Mouse (Mus musculus) CD4-positive, CD25-positive, alpha-beta regulatory T cell, adult 2 months (primary cell): ENCODE results near the gene Tet2.

Source experiments
- DNase-seq: peaks from one replicate; pipeline ENCODE4 v3.0.0-alpha.2; 2012; ENCODE audit warnings: low read depth, low spot score

Tet2 gene

GRCm38 (mm10) chr3:133518116-133518515, 26.8 kb downstream of the Tet2 start:
- DNase-seq: no peak

- no peak for DNase-seq
Observed at GRCm38 (mm10) chr3:133517406-133517805, 27.5 kb downstream of the Tet2 start.

GRCm38 (mm10) chr3:133516137-133516536, 28.8 kb downstream of the Tet2 start:
- no peak for DNase-seq

- DNase-seq: peak; percentile 40
Observed at GRCm38 (mm10) chr3:133515204-133515969, 29.6 kb downstream of the Tet2 start.

GRCm38 (mm10) chr3:133514290-133514689, 30.6 kb downstream of the Tet2 start:
- DNase-seq: no peak

- DNase-seq: no peak
Observed at GRCm38 (mm10) chr3:133513475-133513874, 31.5 kb downstream of the Tet2 start.

GRCm38 (mm10) chr3:133510368-133510767, 34.6 kb downstream of the Tet2 start:
- DNase-seq: peak; percentile 49

- DNase-seq: no peak
Observed at GRCm38 (mm10) chr3:133509796-133510195, 35.1 kb downstream of the Tet2 start.

- DNase-seq: no peak
Observed at GRCm38 (mm10) chr3:133508881-133509280, 36.1 kb downstream of the Tet2 start.

GRCm38 (mm10) chr3:133506289-133506954, 38.5 kb downstream of the Tet2 start:
- no peak for DNase-seq

GRCm38 (mm10) chr3:133496953-133497352, 48.0 kb downstream of the Tet2 start:
- DNase-seq: no peak

- DNase-seq: no peak
Observed at GRCm38 (mm10) chr3:133491370-133491769, 53.6 kb downstream of the Tet2 start.

- no peak for DNase-seq
Observed at GRCm38 (mm10) chr3:133488022-133488725, 56.8 kb downstream of the Tet2 start.

GRCm38 (mm10) chr3:133482887-133483286, 62.1 kb downstream of the Tet2 start:
- DNase-seq: no peak

GRCm38 (mm10) chr3:133478987-133479386, 66.0 kb downstream of the Tet2 start:
- DNase-seq: no peak

- DNase-seq: no peak
Observed at GRCm38 (mm10) chr3:133473781-133474180, 71.2 kb downstream of the Tet2 start.

- DNase-seq: no peak
Observed at GRCm38 (mm10) chr3:133471101-133471500, 73.8 kb downstream of the Tet2 start.

- DNase-seq: no peak
Observed at GRCm38 (mm10) chr3:133468883-133469282, 76.1 kb downstream of the Tet2 start.

- no peak for DNase-seq
Observed at GRCm38 (mm10) chr3:133463233-133463632, 81.7 kb downstream of the Tet2 start.

GRCm38 (mm10) chr3:133462485-133462884, 82.5 kb downstream of the Tet2 start:
- no peak for DNase-seq

GRCm38 (mm10) chr3:133462059-133462458, 82.9 kb downstream of the Tet2 start:
- no peak for DNase-seq

GRCm38 (mm10) chr3:133459174-133459573, 85.8 kb downstream of the Tet2 start:
- no peak for DNase-seq
